Mouse (Mus musculus): ENCODE data around the gene Hbq1a. TPM values are rescaled to one million over a fixed set of nuclear protein-coding genes. Genes with fewer than 3 reads are reported as not detected.
"Not testable (repeated sequence)": the region's sequence is repeated elsewhere in the genome, so short reads cannot be mapped to it uniquely, and the experiment has no call there.

Gene Hbq1a
- polyA plus RNA-seq (2016; fragmentation: Nextera tagmentation; extraction: Ambion mirVana), result 2.5 and 2.8 TPM in 2 replicates

GRCm38 (mm10) chr11:32299865-32300264 is at the start of gene Hbq1a:
TSS of gene Hbq1a (plus strand) at chr11:32300069.
- H3K9ac ChIP-seq; H3K27ac ChIP-seq (ENCODE audit: poor library complexity, severe bottlenecking); H3K9me3 ChIP-seq (replicated peaks); H3K4me1 ChIP-seq (replicated peaks); H3K36me3 ChIP-seq: not testable (repeated sequence)
- Histone ChIP-seq H3K4me3 (0 out of 2 replicates have a peak within 1 kb of the TSS, but pooled peaks have one; percentile 17), H3K27me3 (replicated peaks) (peaks cover 31% of the 10 kb centered on the region), H3K4me2 (peak within 1 kb of the TSS; percentile 62)
- WGBS, result 5% methylated on average over 16 of the region's 16 CpGs
- ATAC-seq (ENCODE audit: insufficient number of reproducible peaks, low FRiP score), result peak; percentile 41; the same call in 1 of the 2 replicates

- H3K9ac ChIP-seq, result no peak overlapping the region
- 79% methylated on average over 8 of the region's 8 CpGs for WGBS
- no peak overlapping the region for H3K4me2 ChIP-seq
- peak; percentile 96 for ATAC-seq (ENCODE audit: insufficient number of reproducible peaks, low FRiP score)
- H3K27ac ChIP-seq (ENCODE audit: poor library complexity, severe bottlenecking), result peak overlapping the region; percentile 58
- peaks cover 50% of the 10 kb centered on the region for H3K36me3 ChIP-seq
- H3K27me3 ChIP-seq (replicated peaks), result no peaks in the 10 kb centered on the region
- no peaks in the 10 kb centered on the region for H3K4me1 ChIP-seq (replicated peaks)
- no peak overlapping the region for H3K4me3 ChIP-seq
- H3K9me3 ChIP-seq (replicated peaks), result no peaks in the 10 kb centered on the region
Observed at GRCm38 (mm10) chr11:32250880-32251763, 48.7 kb upstream of the Hbq1a start.

- Histone ChIP-seq H3K4me1 (replicated peaks) (no peaks in the 10 kb centered on the region), H3K4me3 (no peak overlapping the region), H3K9me3 (replicated peaks) (no peaks in the 10 kb centered on the region), H3K4me2 (no peak overlapping the region), H3K27me3 (replicated peaks) (no peaks in the 10 kb centered on the region), H3K9ac (no peak overlapping the region), H3K27ac (ENCODE audit: poor library complexity, severe bottlenecking) (no peak overlapping the region), H3K36me3 (peaks cover 42% of the 10 kb centered on the region)
- ATAC-seq (ENCODE audit: insufficient number of reproducible peaks, low FRiP score), result no peak
- 96% methylated on average over 1 of the region's 1 CpGs for WGBS
Observed at GRCm38 (mm10) chr11:32253121-32253520, 46.7 kb upstream of the Hbq1a start.

GRCm38 (mm10) chr11:32256146-32256545 is 43.7 kb upstream of the Hbq1a start:
- Histone ChIP-seq H3K36me3 (peaks cover 44% of the 10 kb centered on the region), H3K9me3 (replicated peaks) (no peaks in the 10 kb centered on the region), H3K9ac (0 out of 2 replicates have a peak overlapping the region, but pooled peaks have one; percentile 37), H3K4me2 (no peak overlapping the region), H3K27me3 (replicated peaks) (no peaks in the 10 kb centered on the region), H3K27ac (ENCODE audit: poor library complexity, severe bottlenecking) (peak overlapping the region; percentile 70), H3K4me3 (no peak overlapping the region), H3K4me1 (replicated peaks) (no peaks in the 10 kb centered on the region)
- ATAC-seq (ENCODE audit: insufficient number of reproducible peaks, low FRiP score), result peak; percentile 94
- 89% methylated on average over 1 of the region's 1 CpGs for WGBS

GRCm38 (mm10) chr11:32256566-32256965 is 43.3 kb upstream of the Hbq1a start:
- Histone ChIP-seq H3K9ac (no peak overlapping the region), H3K36me3 (peaks cover 44% of the 10 kb centered on the region), H3K27me3 (replicated peaks) (no peaks in the 10 kb centered on the region), H3K4me2 (no peak overlapping the region), H3K27ac (ENCODE audit: poor library complexity, severe bottlenecking) (peak overlapping the region; percentile 70), H3K4me1 (replicated peaks) (no peaks in the 10 kb centered on the region), H3K9me3 (replicated peaks) (no peaks in the 10 kb centered on the region), H3K4me3 (no peak overlapping the region)
- peak; percentile 3; the same call in 1 of the 2 replicates for ATAC-seq (ENCODE audit: insufficient number of reproducible peaks, low FRiP score)
- WGBS, result 80% methylated on average over 3 of the region's 3 CpGs

- Histone ChIP-seq H3K9me3 (replicated peaks) (no peaks in the 10 kb centered on the region), H3K27me3 (replicated peaks) (no peaks in the 10 kb centered on the region), H3K27ac (ENCODE audit: poor library complexity, severe bottlenecking) (0 out of 2 replicates have a peak overlapping the region, but pooled peaks have one; percentile 8), H3K9ac (no peak overlapping the region), H3K36me3 (peaks cover 21% of the 10 kb centered on the region), H3K4me2 (no peak overlapping the region), H3K4me1 (replicated peaks) (peaks cover 10% of the 10 kb centered on the region), H3K4me3 (no peak overlapping the region)
- 73% methylated on average over 10 of the region's 10 CpGs for WGBS
- ATAC-seq (ENCODE audit: insufficient number of reproducible peaks, low FRiP score), result no peak
Observed at GRCm38 (mm10) chr11:32262674-32263415, 37.0 kb upstream of the Hbq1a start.

- Histone ChIP-seq H3K36me3 (peaks cover 10% of the 10 kb centered on the region), H3K4me2 (no peak overlapping the region), H3K4me3 (no peak overlapping the region), H3K27ac (ENCODE audit: poor library complexity, severe bottlenecking) (peak overlapping the region; percentile 64), H3K9me3 (replicated peaks) (no peaks in the 10 kb centered on the region), H3K27me3 (replicated peaks) (no peaks in the 10 kb centered on the region), H3K4me1 (replicated peaks) (peaks cover 13% of the 10 kb centered on the region), H3K9ac (no peak overlapping the region)
- peak; percentile 65 for ATAC-seq (ENCODE audit: insufficient number of reproducible peaks, low FRiP score)
- WGBS, result 78% methylated on average over 3 of the region's 3 CpGs
Observed at GRCm38 (mm10) chr11:32265117-32265738, 34.6 kb upstream of the Hbq1a start.

- no peak for ATAC-seq (ENCODE audit: insufficient number of reproducible peaks, low FRiP score)
- H3K4me2 ChIP-seq, result no peak overlapping the region
- peaks cover 13% of the 10 kb centered on the region for H3K4me1 ChIP-seq (replicated peaks)
- peaks cover 3% of the 10 kb centered on the region for H3K36me3 ChIP-seq
- H3K27me3 ChIP-seq (replicated peaks), result no peaks in the 10 kb centered on the region
- no peaks in the 10 kb centered on the region for H3K9me3 ChIP-seq (replicated peaks)
- H3K9ac ChIP-seq, result no peak overlapping the region
- WGBS, result 93% methylated on average over 6 of the region's 6 CpGs
- H3K27ac ChIP-seq (ENCODE audit: poor library complexity, severe bottlenecking), result peak overlapping the region; percentile 34; the same call in 1 of the 2 replicates
- no peak overlapping the region for H3K4me3 ChIP-seq
Observed at GRCm38 (mm10) chr11:32266194-32266593, 33.7 kb upstream of the Hbq1a start.

- ATAC-seq (ENCODE audit: insufficient number of reproducible peaks, low FRiP score), result no peak
- H3K4me3 ChIP-seq, result peak overlapping the region; percentile 90
- peak overlapping the region; percentile 70 for H3K4me2 ChIP-seq
- H3K9me3 ChIP-seq (replicated peaks), result no peaks in the 10 kb centered on the region
- H3K27ac ChIP-seq (ENCODE audit: poor library complexity, severe bottlenecking), result peak overlapping the region; percentile 93
- 0 out of 2 replicates have a peak, but pooled peaks cover 3% of the 10 kb centered on the region for H3K27me3 ChIP-seq (replicated peaks)
- peaks cover 13% of the 10 kb centered on the region for H3K4me1 ChIP-seq (replicated peaks)
- 29% methylated on average over 6 of the region's 6 CpGs for WGBS
- peak overlapping the region; percentile 95 for H3K9ac ChIP-seq
- 0 out of 2 replicates have a peak, but pooled peaks cover 3% of the 10 kb centered on the region for H3K36me3 ChIP-seq
Observed at GRCm38 (mm10) chr11:32266776-32267175, 33.1 kb upstream of the Hbq1a start.

- peak within 1 kb of the TSS; percentile 70 for H3K4me2 ChIP-seq
- peak within 1 kb of the TSS; percentile 95 for H3K9ac ChIP-seq
- WGBS, result under 1% methylated on average over 54 of the region's 54 CpGs
- peak within 1 kb of the TSS; percentile 93 for H3K27ac ChIP-seq (ENCODE audit: poor library complexity, severe bottlenecking)
- 0 out of 2 replicates have a peak, but pooled peaks cover 3% of the 10 kb centered on the region for H3K27me3 ChIP-seq (replicated peaks)
- H3K4me1 ChIP-seq (replicated peaks), result peaks cover 13% of the 10 kb centered on the region
- peak within 1 kb of the TSS; percentile 90 for H3K4me3 ChIP-seq
- 0 out of 2 replicates have a peak, but pooled peaks cover under 1% of the 10 kb centered on the region for H3K36me3 ChIP-seq
- H3K9me3 ChIP-seq (replicated peaks), result no peaks in the 10 kb centered on the region
- ATAC-seq (ENCODE audit: insufficient number of reproducible peaks, low FRiP score), result peak; percentile 92
Observed at GRCm38 (mm10) chr11:32267188-32267884, 32.5 kb upstream of the Hbq1a start, which contains the start of gene Nprl3. TSS of gene Nprl3 (minus strand) at chr11:32267707.
